Mouse (Mus musculus) gastrocnemius, adult 2 months (tissue): ENCODE measurements at regions not wholly inside any gene's neighbourhood (a gene's known extent, or its start where the extent isn't known, plus 50 kb on each side); places are given as distances from the start of the nearest gene placed in this dataset.
A peak's percentile ranks its signal among the peaks of the same experiment; 100 is the strongest.

Experiments
- DNase-seq: peaks from one replicate; pipeline ENCODE4 v3.0.0; 2022
- H3K27ac ChIP-seq: fragments of 200-600 bp; 2 replicates; pipeline ENCODE4 v1.8.1; 2022; ENCODE audit warnings: mild to moderate bottlenecking
- H3K4me3 ChIP-seq: fragments of 200-600 bp; 2 replicates; pipeline ENCODE4 v1.8.1; 2022; ENCODE audit warnings: mild to moderate bottlenecking, moderate library complexity
- CTCF ChIP-seq: fragments of 200-600 bp; IDR thresholded peaks from 2 replicates; pipeline ENCODE4 v1.8.1; 2022; ENCODE audit warnings: antibody characterized with exemption, mild to moderate bottlenecking, moderate library complexity
- intact Hi-C: fragments of 180-260 bp; cut with DNase I; formaldehyde crosslinking; loops from one replicate; pipeline ENCODE4 v1.15.1; 2025

DNA sequence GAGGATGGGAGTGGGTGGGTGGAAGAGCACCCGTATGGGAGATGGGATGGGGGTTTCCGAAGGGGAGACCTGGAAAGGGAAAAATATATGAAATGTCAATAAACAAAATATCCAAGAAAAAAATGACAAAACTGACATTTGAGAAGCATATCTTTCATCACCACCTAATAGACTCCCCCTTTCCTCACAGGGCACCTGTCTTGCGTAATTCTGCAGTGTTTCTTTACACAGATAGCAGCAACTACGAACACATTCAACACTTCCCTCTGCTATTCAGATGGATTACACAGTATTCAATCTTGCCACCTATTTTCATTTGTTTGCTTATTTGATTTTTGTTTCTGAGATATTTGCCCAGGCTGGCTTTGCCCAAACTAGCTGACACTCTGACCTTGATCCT is 136.3 kb upstream of the Fmo9 start:
- no peak overlapping the region for H3K4me3 ChIP-seq
- intact Hi-C loops, result no loop called here
- TF ChIP-seq CTCF, result no peak
- no peak overlapping the region for H3K27ac ChIP-seq
- no peak for DNase-seq

DNA sequence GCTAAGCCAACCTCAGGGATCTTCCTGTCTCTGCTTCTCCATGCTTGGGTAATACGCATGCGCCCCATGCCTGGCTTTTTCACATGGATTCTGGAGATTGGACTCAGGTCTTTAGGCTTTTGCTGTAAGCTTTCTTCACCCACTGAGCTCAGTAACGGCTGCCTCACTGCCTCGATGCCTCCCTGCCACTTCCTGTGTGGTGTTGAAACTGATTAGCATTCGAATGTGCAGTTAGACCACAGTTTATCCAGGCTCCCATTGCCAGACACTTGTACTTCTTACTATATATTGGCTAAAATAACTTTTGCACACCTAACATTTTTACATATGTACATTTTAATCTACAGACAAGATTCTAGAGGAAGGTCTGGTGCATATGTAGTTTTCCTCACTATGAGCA is 137.0 kb upstream of the Fmo9 start:
- Histone ChIP-seq H3K27ac (peak overlapping the region; percentile 49; the same call in 1 of the 2 replicates), H3K4me3 (no peak overlapping the region)
- no peak for TF ChIP-seq CTCF
- no peak for DNase-seq
- intact Hi-C loops, result no loop called here

DNA sequence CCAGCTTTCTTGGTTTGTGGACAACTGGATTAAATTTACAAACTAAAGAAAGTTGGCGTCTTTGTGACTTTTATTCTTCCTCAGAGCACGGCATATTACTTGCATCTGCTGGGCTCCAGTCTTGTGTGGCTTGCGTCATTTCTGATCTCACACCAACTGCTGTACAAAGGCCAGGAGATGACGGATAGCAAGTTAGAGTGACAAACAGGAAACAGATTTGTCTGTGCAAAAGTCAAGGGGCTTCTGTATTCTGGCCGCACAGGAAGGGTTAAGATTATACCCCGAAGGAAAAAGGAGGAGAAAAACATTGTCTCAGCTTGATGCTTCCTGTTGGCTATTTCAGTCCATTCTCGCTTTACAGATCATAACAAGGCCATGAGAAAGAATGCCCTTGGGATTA is 137.8 kb upstream of the Fmo9 start:
- intact Hi-C loops, result no loop called here
- TF ChIP-seq CTCF, result no peak
- no peak for DNase-seq
- Histone ChIP-seq H3K27ac (peak overlapping the region; percentile 49), H3K4me3 (no peak overlapping the region)

DNA sequence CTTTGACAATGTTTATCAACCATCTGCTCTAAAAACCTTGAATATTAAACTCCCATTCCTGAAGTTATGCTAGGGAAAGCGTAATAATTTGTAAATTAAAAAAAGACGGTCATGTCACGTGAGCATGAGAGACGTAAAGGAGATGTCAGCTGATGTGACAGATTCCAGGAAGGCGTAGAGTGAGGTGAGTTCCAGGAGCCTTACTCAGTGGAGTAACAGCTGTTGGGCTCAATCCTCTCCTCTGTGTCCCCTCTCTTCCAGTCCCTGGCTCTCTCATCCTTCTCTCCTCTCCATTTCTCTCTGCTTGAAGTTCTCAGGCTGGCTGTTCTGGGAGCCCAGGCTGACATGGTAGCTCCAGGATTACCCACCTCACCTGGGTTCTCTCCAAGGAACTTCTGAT is 138.4 kb upstream of the Fmo9 start:
- Histone ChIP-seq H3K27ac (no peak overlapping the region), H3K4me3 (no peak overlapping the region)
- intact Hi-C loops, result no loop called here
- no peak for TF ChIP-seq CTCF
- no peak for DNase-seq

DNA sequence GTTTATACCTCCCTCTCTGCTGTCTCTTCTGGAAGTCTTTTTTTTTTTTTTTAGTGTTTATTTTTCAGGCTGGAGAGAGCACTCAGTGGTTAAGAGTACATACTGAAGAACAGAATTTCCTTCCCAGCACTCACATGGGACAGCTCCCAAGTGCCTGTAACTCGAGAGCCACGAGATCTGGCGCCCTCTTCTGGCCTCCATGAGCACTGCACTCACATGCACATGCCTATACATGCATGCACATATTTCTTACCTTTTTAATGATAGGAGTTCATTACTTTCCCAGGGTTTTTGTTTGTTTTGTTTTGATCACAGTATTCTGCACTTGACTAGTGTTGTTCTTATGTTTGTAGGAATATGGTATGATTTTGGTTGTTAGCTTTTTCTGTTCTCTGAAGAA is 139.5 kb upstream of the Fmo9 start:
- intact Hi-C loops, result no loop called here
- DNase-seq, result no peak
- H3K4me3 ChIP-seq, result no peak overlapping the region
- peak; percentile 23; the same call in 1 of the 2 replicates for TF ChIP-seq CTCF
- no peak overlapping the region for H3K27ac ChIP-seq

DNA sequence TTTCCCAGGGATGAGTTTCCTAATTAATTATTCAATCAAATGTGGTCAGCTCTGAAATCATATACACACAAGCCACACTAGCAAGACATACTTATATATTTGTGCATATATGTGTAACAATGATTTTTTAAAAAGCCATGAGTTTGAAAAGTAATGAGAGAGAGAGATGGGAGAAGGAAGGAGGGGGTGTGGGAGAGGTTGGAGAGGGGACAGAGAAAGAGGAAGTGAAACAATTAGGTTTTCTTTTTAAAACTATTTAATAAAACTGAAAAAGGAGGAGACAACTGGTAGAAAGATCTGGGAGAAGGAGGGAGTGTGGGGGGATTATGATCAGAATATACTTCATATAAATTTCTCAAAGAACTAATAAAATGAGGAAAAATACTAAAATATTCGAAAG is 155.7 kb upstream of the Fmo9 start:
- DNase-seq, result no peak
- no peak overlapping the region for H3K27ac ChIP-seq
- TF ChIP-seq CTCF, result no peak
- no peak overlapping the region for H3K4me3 ChIP-seq
- intact Hi-C loops, result no loop called here

DNA sequence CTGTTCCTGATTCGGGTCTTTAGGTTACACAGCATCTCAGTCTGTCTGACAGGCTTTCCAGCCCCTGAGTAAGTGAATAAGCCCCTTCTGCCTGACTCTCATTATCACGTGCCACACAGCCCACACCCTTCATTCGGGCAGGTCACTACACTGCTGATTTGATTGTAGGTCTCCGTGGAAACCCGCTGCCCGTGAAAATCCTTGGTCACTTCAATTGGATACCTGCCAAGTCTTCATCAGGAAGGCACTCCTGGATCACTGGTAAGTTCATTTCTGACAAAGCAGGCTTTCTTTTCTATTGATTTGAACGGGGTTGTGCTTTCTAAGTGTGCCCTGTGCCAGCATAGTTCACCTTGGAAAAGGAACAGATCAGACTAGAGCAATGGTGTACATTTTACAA is 158.2 kb upstream of the Fmo9 start:
- H3K27ac ChIP-seq, result no peak overlapping the region
- intact Hi-C loops, result no loop called here
- no peak for DNase-seq
- no peak for TF ChIP-seq CTCF
- H3K4me3 ChIP-seq, result no peak overlapping the region

DNA sequence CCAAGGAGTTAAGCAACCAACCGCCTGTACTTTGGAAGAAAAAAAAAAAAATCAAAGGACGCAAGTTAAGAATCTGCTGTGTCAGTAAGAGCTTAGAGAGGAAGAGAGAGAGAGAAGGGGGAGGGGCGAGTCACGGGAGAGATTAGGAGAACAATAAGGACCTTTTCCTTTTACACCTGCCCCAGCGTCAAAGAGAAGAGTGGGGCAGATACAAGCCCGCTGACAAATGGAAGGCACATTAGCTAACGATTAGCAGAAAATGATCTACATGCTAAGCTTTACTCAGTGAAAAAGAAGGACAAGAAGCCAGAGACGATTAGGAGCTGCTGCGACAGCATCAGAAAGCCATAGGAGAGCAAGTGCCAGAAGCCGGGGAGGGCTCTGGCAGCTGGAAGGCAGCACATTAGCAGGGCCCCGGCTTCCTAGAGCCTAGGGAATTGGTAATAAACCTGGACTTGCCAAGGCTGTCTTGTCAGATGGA is 157.8 kb upstream of the Fam78b start:
- no peak for TF ChIP-seq CTCF
- intact Hi-C loops, result no loop called here
- peak overlapping the region; percentile 38 for H3K4me3 ChIP-seq
- no peak overlapping the region for H3K27ac ChIP-seq
- no peak for DNase-seq

DNA sequence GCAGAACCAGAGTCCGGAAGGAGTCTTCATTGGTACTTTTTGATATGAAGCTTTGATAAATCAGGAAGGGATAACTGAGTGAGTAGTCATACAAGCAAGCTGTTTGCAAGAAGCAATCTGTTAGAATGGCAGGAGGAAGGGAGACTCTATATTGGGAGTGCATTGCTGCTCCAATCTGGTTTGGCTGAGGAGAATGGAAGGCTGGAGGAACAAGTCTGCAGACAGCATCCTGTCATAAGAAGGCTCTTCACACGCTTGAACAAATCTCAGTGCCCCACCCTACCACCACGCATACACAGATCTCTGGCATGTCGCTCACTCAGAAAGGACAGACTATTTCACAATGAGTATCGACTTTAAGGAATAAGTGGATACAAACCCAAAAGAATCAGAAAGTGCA is 154.7 kb upstream of the Fam78b start:
- Histone ChIP-seq H3K4me3 (no peak overlapping the region), H3K27ac (no peak overlapping the region)
- TF ChIP-seq CTCF, result no peak
- no peak for DNase-seq
- intact Hi-C loops, result no loop called here

DNA sequence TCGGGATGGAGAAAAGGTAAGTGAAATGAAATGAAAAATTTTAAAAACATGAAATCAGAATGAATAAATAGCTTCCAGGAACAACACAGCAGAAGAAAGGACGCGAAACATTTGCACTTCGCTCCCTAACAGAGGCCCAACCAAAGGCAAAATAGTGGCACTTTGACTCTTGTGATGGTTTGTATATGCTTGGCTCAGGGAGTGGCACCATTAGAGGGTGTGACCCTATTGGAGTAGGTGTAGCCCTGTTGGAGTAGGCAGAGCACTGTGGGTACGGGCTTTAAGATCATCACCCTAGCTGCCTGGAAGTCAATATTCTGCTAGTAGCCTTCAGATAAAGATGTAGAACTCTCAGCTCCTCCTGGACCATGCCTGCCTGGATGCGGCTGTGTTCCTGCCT is 154.0 kb upstream of the Fam78b start:
- intact Hi-C loops, result no loop called here
- no peak for DNase-seq
- TF ChIP-seq CTCF, result no peak
- H3K27ac ChIP-seq, result no peak overlapping the region
- no peak overlapping the region for H3K4me3 ChIP-seq

DNA sequence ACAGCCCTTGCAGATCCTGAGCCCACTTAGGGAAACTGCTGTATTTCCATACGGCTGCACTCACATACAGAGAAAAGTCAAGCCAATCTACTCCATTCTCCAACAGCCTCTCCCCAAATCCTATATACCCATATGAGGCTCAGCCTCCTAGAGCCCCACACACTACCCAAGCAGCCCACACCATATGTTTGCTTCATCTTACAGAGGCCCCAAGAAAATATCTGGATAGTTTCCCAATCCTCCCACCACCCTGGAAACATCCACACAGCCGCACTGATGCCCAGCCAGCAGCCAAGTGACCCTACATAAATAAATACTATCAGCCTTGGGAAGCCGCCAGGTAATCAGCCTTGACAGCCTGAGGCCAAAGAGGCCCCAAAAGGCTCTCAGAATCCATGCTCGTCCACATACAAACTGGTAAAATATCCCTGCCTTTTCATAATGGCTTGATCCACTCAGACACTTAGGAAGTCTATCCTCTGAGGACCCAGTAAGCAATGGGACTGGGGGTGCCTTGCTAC is 153.1 kb upstream of the Fam78b start:
- intact Hi-C loops, result no loop called here
- Histone ChIP-seq H3K4me3 (no peak overlapping the region), H3K27ac (no peak overlapping the region)
- no peak for TF ChIP-seq CTCF
- no peak for DNase-seq

DNA sequence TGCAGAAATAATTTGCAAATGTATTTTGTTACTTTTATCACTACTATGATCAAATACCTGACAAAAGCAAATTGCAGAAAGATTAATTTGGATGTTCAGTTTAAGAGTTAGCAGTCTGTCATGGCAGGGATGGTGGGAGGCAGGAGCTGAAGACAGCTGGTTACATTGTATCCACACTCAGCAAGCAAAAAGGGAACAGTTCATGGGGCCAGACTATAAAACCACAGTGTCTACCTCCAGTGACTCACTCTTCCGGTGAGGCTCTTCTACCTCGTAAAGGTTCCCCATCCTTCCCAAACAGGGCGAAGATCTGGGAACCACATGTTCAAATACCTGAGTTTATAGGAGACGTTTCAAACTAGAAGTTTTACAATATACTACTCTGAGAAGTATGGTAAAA is 145.2 kb upstream of the Fam78b start:
- DNase-seq, result no peak
- H3K4me3 ChIP-seq, result no peak overlapping the region
- intact Hi-C loops, result no loop called here
- H3K27ac ChIP-seq, result no peak overlapping the region
- TF ChIP-seq CTCF, result no peak

DNA sequence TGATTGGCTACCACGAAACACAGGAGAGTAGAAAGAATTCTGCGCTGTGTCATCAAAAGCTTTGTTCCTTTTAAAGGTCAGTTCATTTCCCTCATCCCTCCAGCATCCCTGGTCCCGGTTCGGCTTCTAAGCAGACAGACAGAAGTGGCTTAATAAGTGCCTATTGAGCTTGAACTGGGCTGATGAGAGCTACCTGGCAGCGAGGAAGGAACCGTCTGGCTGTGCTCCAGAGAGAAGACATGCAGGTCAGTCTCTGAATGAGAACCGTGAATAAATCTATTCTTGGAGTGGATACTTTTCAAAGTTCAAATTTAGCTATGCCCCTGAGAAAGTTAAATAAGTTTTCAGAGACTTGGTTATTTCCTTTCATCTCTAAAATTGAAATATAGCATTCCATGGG is 135.0 kb upstream of the Fam78b start:
- no peak for TF ChIP-seq CTCF
- Histone ChIP-seq H3K27ac (no peak overlapping the region), H3K4me3 (no peak overlapping the region)
- intact Hi-C loops, result no loop called here
- no peak for DNase-seq

DNA sequence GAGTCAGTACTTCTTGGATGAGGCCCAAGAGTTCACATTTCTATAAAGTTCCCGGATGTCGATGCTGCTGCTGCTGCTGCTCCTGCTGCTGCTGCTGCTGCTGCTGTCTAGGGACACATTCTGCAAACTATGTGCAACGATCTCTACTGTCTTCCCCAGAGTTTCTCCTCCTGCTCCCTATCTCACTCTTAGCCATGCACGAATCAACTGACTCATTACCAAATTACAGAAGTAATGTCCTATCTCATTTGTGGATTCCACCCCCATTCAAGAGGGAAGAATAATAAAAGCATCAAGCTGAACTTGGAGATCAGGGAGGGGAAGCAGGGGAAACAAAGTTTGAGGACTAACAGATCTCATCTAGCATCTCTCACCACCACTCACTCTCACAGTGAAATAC is 130.0 kb upstream of the Fam78b start:
- intact Hi-C loops, result no loop called here
- H3K4me3 ChIP-seq, result no peak overlapping the region
- no peak for DNase-seq
- no peak for TF ChIP-seq CTCF
- H3K27ac ChIP-seq, result no peak overlapping the region

DNA sequence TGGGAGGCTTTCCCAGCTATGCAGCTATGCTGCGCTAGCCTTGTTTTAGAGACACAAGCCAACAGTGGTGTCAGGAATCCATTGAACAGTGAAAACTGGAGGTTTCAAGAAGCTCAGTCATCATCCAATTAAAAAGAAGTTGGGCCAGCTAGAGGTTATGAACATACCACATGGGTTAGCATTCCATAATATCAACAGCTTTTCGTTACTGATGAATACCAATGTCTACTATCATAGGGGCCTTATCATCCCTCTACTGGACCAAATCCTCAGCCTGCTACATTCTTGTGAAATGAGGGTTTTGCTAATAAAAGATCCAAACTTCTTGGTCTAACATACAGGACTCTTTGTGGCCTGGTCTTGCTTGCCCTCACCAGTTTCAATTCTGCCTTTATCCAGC is 124.8 kb upstream of the Fam78b start:
- DNase-seq, result no peak
- Histone ChIP-seq H3K27ac (no peak overlapping the region), H3K4me3 (no peak overlapping the region)
- intact Hi-C loops, result no loop called here
- TF ChIP-seq CTCF, result no peak
